31 mouse cellular contexts compared by ENCODE assay signal in genomic region chr17:11989296-11989695, GRCm38 (mm10).
"Had no signal": no experiment of that assay in that cellular context is flagged by ENCODE, and none has a peak within 500 bp of the region (broad histone marks: within the 10 kb centered on the region; RNA-seq: fewer than 3 reads in every experiment).

No protein-coding gene starts in this region.

- H3K4me1 ChIP-seq: liver, embryonic 15.5 days; lung, embryonic 15.5 days had no signal

- H3K27ac ChIP-seq: limb, embryonic 10.5 days; limb, embryonic 12.5 days; limb, embryonic 13.5 days; limb, embryonic 15.5 days; liver, embryonic 12.5 days; liver, embryonic 13.5 days; liver, embryonic 14.5 days; liver, embryonic 15.5 days; lung, embryonic 15.5 days; macrophage; midbrain, embryonic 10.5 days; midbrain, embryonic 12.5 days; midbrain, embryonic 13.5 days; midbrain, embryonic 15.5 days had no signal

- H3K9me3 ChIP-seq: limb, embryonic 10.5 days; limb, embryonic 12.5 days; limb, embryonic 13.5 days; limb, embryonic 15.5 days; liver, embryonic 12.5 days; liver, embryonic 13.5 days; liver, embryonic 15.5 days; lung, embryonic 15.5 days; megakaryocyte, embryonic 14.5 days; midbrain, embryonic 10.5 days; midbrain, embryonic 12.5 days; midbrain, embryonic 13.5 days; midbrain, embryonic 15.5 days had no signal

- H3K4me2 ChIP-seq: limb, embryonic 12.5 days; limb, embryonic 13.5 days; limb, embryonic 15.5 days; liver, embryonic 11.5 days; liver, embryonic 12.5 days; liver, embryonic 13.5 days; liver, embryonic 15.5 days; lung, embryonic 14.5 days; lung, embryonic 15.5 days; midbrain, embryonic 11.5 days; midbrain, embryonic 12.5 days; midbrain, embryonic 13.5 days; midbrain, embryonic 15.5 days had no signal

- H3K9ac ChIP-seq: limb, embryonic 12.5 days; limb, embryonic 13.5 days; limb, embryonic 15.5 days; liver, embryonic 12.5 days; liver, embryonic 13.5 days; liver, embryonic 14.5 days; liver, embryonic 15.5 days; liver, postnatal 0 days; lung, embryonic 14.5 days; lung, embryonic 15.5 days; midbrain, embryonic 12.5 days; midbrain, embryonic 13.5 days; midbrain, embryonic 15.5 days had no signal

- H3K36me3 ChIP-seq: limb, embryonic 10.5 days; limb, embryonic 12.5 days; limb, embryonic 13.5 days; limb, embryonic 15.5 days; liver, embryonic 12.5 days; liver, embryonic 13.5 days; liver, embryonic 15.5 days; lung, embryonic 15.5 days; midbrain, embryonic 10.5 days; midbrain, embryonic 12.5 days; midbrain, embryonic 13.5 days; midbrain, embryonic 15.5 days had no signal

- ATAC-seq: liver, embryonic 12.5 days; liver, postnatal 0 days; lung, postnatal 0 days; midbrain, embryonic 13.5 days; midbrain, embryonic 15.5 days; midbrain, embryonic 16.5 days had no signal

- DNase-seq: left cerebral cortex, postnatal 4 days; liver; liver, embryonic 13.5 days; liver, postnatal 0 days; lung, adult 18-20 months; lung, adult 2 months; lung, embryonic 14.5 days; lung, postnatal 10 days; lung, postnatal 14 days; lung, postnatal 36 days; lung, postnatal 4 days; midbrain, embryonic 14.5 days had no signal

- H3K4me3 ChIP-seq: limb, embryonic 10.5 days; limb, embryonic 12.5 days; limb, embryonic 13.5 days; limb, embryonic 15.5 days; liver, embryonic 12.5 days; liver, embryonic 13.5 days; liver, embryonic 15.5 days; lung, embryonic 15.5 days; megakaryocyte, embryonic 14.5 days; midbrain, embryonic 10.5 days; midbrain, embryonic 12.5 days; midbrain, embryonic 13.5 days; midbrain, embryonic 15.5 days; myocyte had no signal

- H3K27me3 ChIP-seq: lung, embryonic 15.5 days; midbrain, embryonic 12.5 days; midbrain, embryonic 15.5 days had no signal
